Comparison of ENCODE assay signal across 26 mouse cellular contexts in the genomic region with DNA sequence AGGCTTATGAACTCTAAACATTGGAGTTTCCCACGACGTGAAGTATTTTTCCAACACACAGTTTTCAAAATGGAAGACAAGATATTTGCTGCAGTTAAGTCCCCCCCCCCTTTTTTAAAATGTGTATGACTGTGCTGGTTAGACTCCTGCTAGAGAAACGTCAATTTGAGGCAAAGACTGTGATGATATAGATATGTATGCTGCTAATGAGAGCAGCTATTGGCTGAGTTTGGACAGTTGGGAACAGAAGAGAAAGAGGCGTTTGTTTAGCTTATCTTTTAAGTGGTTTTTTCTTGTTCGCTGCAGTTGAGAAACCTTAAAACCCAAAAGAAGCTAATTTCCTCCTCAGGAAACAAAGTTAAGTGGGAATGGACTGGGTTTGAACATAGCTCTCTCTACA.
DNase-seq lines count a peak whose midpoint lies in the region; ATAC-seq and TF ChIP-seq lines count a peak whose summit lies in the region.
"Had no signal": no experiment of that assay in that cellular context is flagged by ENCODE, and none has a peak within 500 bp of the region (broad histone marks: within the 10 kb centered on the region; RNA-seq: fewer than 3 reads in every experiment).

No protein-coding gene starts in this region.

- H3K4me3 ChIP-seq in heart, embryonic 12.5 days, result no peak overlapping the region
- no peak overlapping the region for H3K4me3 ChIP-seq in heart, postnatal 0 days (ENCODE audit: low read depth, low read length)
- H3K4me3 ChIP-seq in heart, adult 2 months, result no peak overlapping the region
- H3K4me3 ChIP-seq in MEL (ENCODE audit: control insufficient read depth in 1 of 2, insufficient read depth in 1 of 2, low read depth in 2 of 2, low read length in 2 of 2), result no peak overlapping the region
- H3K4me3 ChIP-seq in limb, embryonic 13.5 days, result no peak overlapping the region
- H3K4me3 ChIP-seq: forebrain, embryonic 10.5 days; hindbrain, embryonic 12.5 days; intestine, embryonic 15.5 days; liver, embryonic 13.5 days had no signal

- no peak for ATAC-seq in heart, embryonic 12.5 days (ENCODE audit: insufficient number of reproducible peaks, low FRiP score)
- no peak for ATAC-seq in heart, postnatal 0 days (ENCODE audit: insufficient read depth, low read depth)
- no peak for ATAC-seq in limb, embryonic 13.5 days (ENCODE audit: low FRiP score, low read depth)
- ATAC-seq: forebrain, embryonic 16.5 days; hindbrain, postnatal 0 days; intestine, embryonic 15.5 days; midbrain, embryonic 16.5 days had no signal

- TF ChIP-seq EP300 in heart, postnatal 0 days (IDR thresholded peaks at IDR 0.05; ENCODE audit: low read depth), result no peak
- no peak for TF ChIP-seq EP300 in heart, adult 2 months (IDR thresholded peaks at IDR 0.05; ENCODE audit: insufficient read depth, low read depth, low read length)
- TF ChIP-seq EP300 in MEL (IDR thresholded peaks at IDR 0.05; ENCODE audit: low read depth in 1 of 2, low read length in 2 of 2), result no peak

- H3K4me2 ChIP-seq in heart, embryonic 12.5 days, result no peak overlapping the region
- H3K4me2 ChIP-seq in heart, postnatal 0 days (ENCODE audit: low read depth, low read length), result no peak overlapping the region
- H3K4me2 ChIP-seq in limb, embryonic 13.5 days (replicated peaks), result no peak overlapping the region
- H3K4me2 ChIP-seq: hindbrain, embryonic 12.5 days; intestine, embryonic 15.5 days; liver, embryonic 13.5 days; midbrain, embryonic 11.5 days had no signal

- H3K27me3 ChIP-seq in heart, embryonic 12.5 days (replicated peaks), result no peaks in the 10 kb centered on the region
- H3K27me3 ChIP-seq in heart, postnatal 0 days (ENCODE audit: control insufficient read depth, insufficient read depth, low read length), result no peaks in the 10 kb centered on the region
- no peaks in the 10 kb centered on the region for H3K27me3 ChIP-seq in heart, adult 2 months (ENCODE audit: control insufficient read depth, insufficient read depth, low read length)
- no peaks in the 10 kb centered on the region for H3K27me3 ChIP-seq in MEL (ENCODE audit: control insufficient read depth in 1 of 2, insufficient read depth in 2 of 2, low read length in 2 of 2)
- no peaks in the 10 kb centered on the region for H3K27me3 ChIP-seq in limb, embryonic 13.5 days
- H3K27me3 ChIP-seq: hindbrain, embryonic 12.5 days; intestine, embryonic 15.5 days; liver, embryonic 13.5 days had no signal

- 37% methylated on average over 5 of the region's 5 CpGs for WGBS in heart, embryonic 12.5 days
- 45% methylated on average over 5 of the region's 5 CpGs for WGBS in heart, postnatal 0 days
- 55% methylated on average over 5 of the region's 5 CpGs for WGBS in heart, adult 2 months
- WGBS in limb, embryonic 13.5 days, result 84% methylated on average over 5 of the region's 5 CpGs

- H3K27ac ChIP-seq in heart, embryonic 12.5 days (ENCODE audit: poor library complexity, severe bottlenecking), result 0 out of 2 replicates have a peak overlapping the region, but pooled peaks have one; percentile 5
- H3K27ac ChIP-seq in heart, postnatal 0 days (ENCODE audit: low read depth), result peak overlapping the region; percentile 43; the same call in 1 of the 2 replicates
- H3K27ac ChIP-seq in heart, adult 2 months, result no peak overlapping the region
- no peak overlapping the region for H3K27ac ChIP-seq in MEL (ENCODE audit: control insufficient read depth, low read depth, low read length)
- peak overlapping the region; percentile 85; the same call in 1 of the 2 replicates for H3K27ac ChIP-seq in limb, embryonic 13.5 days
- H3K27ac ChIP-seq: forebrain, embryonic 10.5 days; hindbrain, embryonic 12.5 days; hindbrain, postnatal 0 days; intestine, embryonic 15.5 days; kidney, postnatal 0 days; liver, embryonic 13.5 days had no signal

- H3K9me3 ChIP-seq in heart, embryonic 12.5 days (replicated peaks), result no peaks in the 10 kb centered on the region
- H3K9me3 ChIP-seq in heart, postnatal 0 days (replicated peaks; ENCODE audit: control insufficient read depth, low read length), result no peaks in the 10 kb centered on the region
- no peaks in the 10 kb centered on the region for H3K9me3 ChIP-seq in MEL (replicated peaks; ENCODE audit: insufficient read depth, low read length)
- no peaks in the 10 kb centered on the region for H3K9me3 ChIP-seq in limb, embryonic 13.5 days
- H3K9me3 ChIP-seq: forebrain, embryonic 10.5 days; hindbrain, embryonic 12.5 days; intestine, embryonic 15.5 days; liver, embryonic 13.5 days had no signal

- no peak for DNase-seq in heart, adult 8-10 months (ENCODE audit: low spot score)
- no peak for DNase-seq in heart, postnatal 0 days (ENCODE audit: low spot score)
- DNase-seq in heart, adult 2 months, result no peak
- DNase-seq in MEL (ENCODE audit: low read depth, low spot score), result peak; percentile 2
- DNase-seq in frontal cortex, postnatal 36 days (ENCODE audit: low spot score in 2 of 2), result no peak
- DNase-seq in B cell, adult 2 months, result no peak
- DNase-seq: adrenal gland, adult 8-10 months; cerebellum, adult 2 months; cerebellum, postnatal 14 days; heart, postnatal 14 days; kidney, adult 2 months; layer of hippocampus, postnatal 36 days; liver, embryonic 13.5 days; lung, adult 18-20 months; lung, postnatal 10 days; thymus, postnatal 4 days had no signal

- intact Hi-C loops in heart, adult 2 months (cut with DNase I), result no loop called here

- H3K36me3 ChIP-seq in heart, embryonic 12.5 days, result peaks cover 19% of the 10 kb centered on the region
- peaks cover 30% of the 10 kb centered on the region for H3K36me3 ChIP-seq in heart, postnatal 0 days (replicated peaks; ENCODE audit: control insufficient read depth, insufficient read depth, low read length)
- peaks cover 40% of the 10 kb centered on the region for H3K36me3 ChIP-seq in heart, adult 2 months (ENCODE audit: control insufficient read depth, insufficient read depth, low read length)
- no peaks in the 10 kb centered on the region for H3K36me3 ChIP-seq in MEL (ENCODE audit: control insufficient read depth in 1 of 2, insufficient read depth in 2 of 2, low read length in 2 of 2)
- H3K36me3 ChIP-seq in limb, embryonic 13.5 days, result peaks cover 32% of the 10 kb centered on the region
- H3K36me3 ChIP-seq: hindbrain, embryonic 12.5 days; intestine, embryonic 15.5 days had no signal

- H3K4me1 ChIP-seq in heart, embryonic 12.5 days (replicated peaks), result peaks cover 35% of the 10 kb centered on the region
- H3K4me1 ChIP-seq in heart, postnatal 0 days (ENCODE audit: control insufficient read depth, insufficient read depth), result peaks cover 7% of the 10 kb centered on the region
- H3K4me1 ChIP-seq in heart, adult 2 months (ENCODE audit: control insufficient read depth, insufficient read depth, low read length), result peaks cover 30% of the 10 kb centered on the region
- H3K4me1 ChIP-seq in MEL (ENCODE audit: control insufficient read depth in 1 of 2, insufficient read depth in 2 of 2, low read length in 2 of 2), result no peaks in the 10 kb centered on the region
- H3K4me1 ChIP-seq in limb, embryonic 13.5 days, result peaks cover 47% of the 10 kb centered on the region
- H3K4me1 ChIP-seq: liver, embryonic 13.5 days had no signal

- no peak for TF ChIP-seq CTCF in heart, postnatal 0 days (IDR thresholded peaks at IDR 0.05; ENCODE audit: low read depth)
- TF ChIP-seq CTCF in heart, adult 2 months (IDR thresholded peaks at IDR 0.05), result no peak
- no peak for TF ChIP-seq CTCF in MEL (IDR thresholded peaks at IDR 0.05 in 2 of 3, conservative IDR thresholded peaks at IDR 0.05 in 1 of 3; ENCODE audit: control insufficient read depth in 1 of 3, insufficient read depth in 1 of 3, low read depth in 2 of 3, low read length in 3 of 3, poor library complexity in 1 of 3, severe bottlenecking in 1 of 3)

- H3K79me2 ChIP-seq in heart, adult 2 months (replicated peaks; ENCODE audit: control insufficient read depth, insufficient read depth, low read length), result peaks cover 7% of the 10 kb centered on the region
- H3K79me2 ChIP-seq in MEL (ENCODE audit: control insufficient read depth, insufficient read depth, low read length, poor library complexity), result no peaks in the 10 kb centered on the region

- H3K9ac ChIP-seq in heart, embryonic 12.5 days, result no peak overlapping the region
- no peak overlapping the region for H3K9ac ChIP-seq in heart, postnatal 0 days (replicated peaks; ENCODE audit: low read depth, low read length)
- H3K9ac ChIP-seq in heart, adult 2 months (ENCODE audit: low read depth, low read length), result no peak overlapping the region
- no peak overlapping the region for H3K9ac ChIP-seq in MEL (ENCODE audit: control insufficient read depth, low read depth, low read length, poor library complexity, severe bottlenecking)
- H3K9ac ChIP-seq in limb, embryonic 13.5 days, result no peak overlapping the region
- H3K9ac ChIP-seq: hindbrain, embryonic 12.5 days; intestine, embryonic 15.5 days; liver, embryonic 13.5 days had no signal

- no peak for TF ChIP-seq POLR2A in heart, adult 2 months (IDR thresholded peaks at IDR 0.05; ENCODE audit: insufficient read depth, low read depth, low read length)
- TF ChIP-seq POLR2A in MEL (IDR thresholded peaks at IDR 0.05; ENCODE audit: control insufficient read depth in 1 of 2, insufficient read depth in 1 of 2, low read depth in 1 of 2, low read length in 2 of 2, poor library complexity in 1 of 2), result no peak

- no peak for TF ChIP-seq RAD21 in MEL (IDR thresholded peaks at IDR 0.05; ENCODE audit: low read depth, low read length)

TF ChIP-seq in MEL, 35 proteins besides CTCF, POLR2A, EP300 and RAD21:
- TF ChIP-seq UBTF (IDR thresholded peaks at IDR 0.05; ENCODE audit: borderline replicate concordance, insufficient read depth, low read depth, low read length) (no peak), E2F4 (IDR thresholded peaks at IDR 0.05; ENCODE audit: borderline replicate concordance, low read depth, low read length) (no peak), JUND (IDR thresholded peaks at IDR 0.05; ENCODE audit: low read depth, low read length) (no peak)

Comparison
In these comparisons a context has a peak if more than half of its experiments do, and no peak if none do; other contexts are left out.
1. H3K27ac ChIP-seq: peak in heart, embryonic 12.5 days (single experiment), heart, postnatal 0 days (single experiment) and limb, embryonic 13.5 days (single experiment); none in heart, adult 2 months (single experiment) and MEL (single experiment).